Mouse (Mus musculus) ES-E14 (cell line): ENCODE results near the gene Cgn.
"Not testable (repeated sequence)": the region's sequence is repeated elsewhere in the genome, so short reads cannot be mapped to it uniquely, and the experiment has no call there.

Source experiments
- ZC3H11A ChIP-seq: IDR thresholded peaks from 2 replicates; pipeline ENCODE4 v1.6.1; 2012; ENCODE audit warnings: low read depth, mild to moderate bottlenecking, inconsistent platforms, low read length, borderline replicate concordance
- ZNF384 ChIP-seq: IDR thresholded peaks from 2 replicates; pipeline ENCODE4 v1.6.1; 2012; ENCODE audit warnings: low read depth, low read length, inconsistent platforms

DNA sequence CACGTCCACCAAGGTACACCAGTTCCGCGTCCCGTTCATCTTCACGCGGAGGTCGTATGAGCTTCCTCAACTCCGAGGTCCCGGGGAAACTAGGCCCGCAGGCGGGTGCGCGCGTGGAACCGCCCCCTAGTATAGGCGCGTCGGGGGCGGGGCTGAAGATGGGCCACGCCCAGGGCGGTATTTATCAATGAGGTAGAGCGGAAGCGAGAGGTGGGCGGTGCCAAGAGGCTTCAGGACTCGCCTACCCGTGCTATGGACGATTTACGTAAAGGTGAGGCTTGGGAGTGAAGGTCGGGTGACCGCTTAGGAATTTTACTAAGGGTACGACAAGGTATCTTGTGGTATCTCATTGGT, 28.3 kb downstream of the Cgn start:
- not testable (repeated sequence) for TF ChIP-seq ZNF384, ZC3H11A
